Mouse (Mus musculus) thymus, postnatal 25 days (tissue): ENCODE results near the gene Gm20479.

Experiments
- DNase-seq: peaks from one replicate; pipeline ENCODE4 v3.0.0; 2022

The Gm20479 gene

GRCm38 (mm10) chr7:27333316-27333941, 23.8 kb downstream of the Gm20479 start:
- no peak for DNase-seq

GRCm38 (mm10) chr7:27332353-27333199, 24.6 kb downstream of the Gm20479 start:
- DNase-seq = peak; percentile 91

- no peak for DNase-seq
Measured at GRCm38 (mm10) chr7:27331854-27332253, 25.4 kb downstream of the Gm20479 start.

GRCm38 (mm10) chr7:27331541-27331851, 25.7 kb downstream of the Gm20479 start:
- no peak for DNase-seq

GRCm38 (mm10) chr7:27330709-27331540, 26.3 kb downstream of the Gm20479 start:
- DNase-seq = peak; percentile 87

- no peak for DNase-seq
Measured at GRCm38 (mm10) chr7:27329981-27330380, 27.2 kb downstream of the Gm20479 start.

- DNase-seq = peak; percentile 92
Measured at GRCm38 (mm10) chr7:27329326-27329947, 27.8 kb downstream of the Gm20479 start.

- DNase-seq = no peak
Measured at GRCm38 (mm10) chr7:27328648-27329047, 28.6 kb downstream of the Gm20479 start.

- DNase-seq = no peak
Measured at GRCm38 (mm10) chr7:27328161-27328560, 29.1 kb downstream of the Gm20479 start.

GRCm38 (mm10) chr7:27327500-27327899, 29.7 kb downstream of the Gm20479 start:
- no peak for DNase-seq

GRCm38 (mm10) chr7:27326101-27326880, 30.9 kb downstream of the Gm20479 start:
- no peak for DNase-seq

GRCm38 (mm10) chr7:27325697-27326096, 31.5 kb downstream of the Gm20479 start:
- no peak for DNase-seq

GRCm38 (mm10) chr7:27324928-27325327, 32.3 kb downstream of the Gm20479 start:
- no peak for DNase-seq

GRCm38 (mm10) chr7:27324161-27324560, 33.1 kb downstream of the Gm20479 start:
- no peak for DNase-seq

GRCm38 (mm10) chr7:27323001-27323400, 34.2 kb downstream of the Gm20479 start:
- no peak for DNase-seq

GRCm38 (mm10) chr7:27322291-27322690, 34.9 kb downstream of the Gm20479 start:
- no peak for DNase-seq

GRCm38 (mm10) chr7:27319411-27319810, 37.8 kb downstream of the Gm20479 start:
- no peak for DNase-seq

- DNase-seq = peak; percentile 61
Measured at GRCm38 (mm10) chr7:27315958-27316357, 41.3 kb downstream of the Gm20479 start.

GRCm38 (mm10) chr7:27314393-27314792, 42.8 kb downstream of the Gm20479 start:
- DNase-seq = no peak

GRCm38 (mm10) chr7:27311651-27312284, 45.5 kb downstream of the Gm20479 start:
- DNase-seq = no peak

GRCm38 (mm10) chr7:27310996-27311535, 46.2 kb downstream of the Gm20479 start:
- no peak for DNase-seq
